Mouse (Mus musculus) C2C12 (cell line): ENCODE results near the gene Dlgap1. TPM values are rescaled to one million over a fixed set of nuclear protein-coding genes. Genes with fewer than 3 reads are reported as not detected.

Experiments
- H3K27me3 ChIP-seq: one replicate; pipeline ENCODE4 v1.6.1; 2011; ENCODE audit not compliant: control insufficient read depth, insufficient read depth, insufficient read length
- H3K36me3 ChIP-seq: one replicate; pipeline ENCODE4 v1.6.1; 2011; ENCODE audit not compliant: control insufficient read depth, insufficient read depth
- H3K4me3 ChIP-seq: one replicate; pipeline ENCODE4 v1.5.1; 2011; ENCODE audit warnings: mild to moderate bottlenecking, control low read depth; ENCODE audit not compliant: poor library complexity, insufficient read depth, severe bottlenecking
- H3K79me2 ChIP-seq: one replicate; pipeline ENCODE4 v1.6.1; 2011; ENCODE audit not compliant: control insufficient read depth, insufficient read depth
- H3K79me3 ChIP-seq: one replicate; pipeline ENCODE4 v1.6.1; 2011; ENCODE audit warnings: low read depth, control low read depth
- H3ac ChIP-seq: one replicate; pipeline ENCODE3; 2011; ENCODE audit warnings: low read depth; ENCODE audit not compliant: control insufficient read depth, insufficient read length
- CEBPB ChIP-seq: IDR thresholded peaks from one replicate; pipeline ENCODE4 v1.6.1; 2011; ENCODE audit warnings: low read depth, mild to moderate bottlenecking, control low read depth, moderate library complexity
- CTCF ChIP-seq: IDR thresholded peaks from one replicate; pipeline ENCODE4 v1.5.1; 2011; ENCODE audit not compliant: control insufficient read depth, insufficient read depth, insufficient read length
- FOSL1 ChIP-seq: IDR thresholded peaks from one replicate; pipeline ENCODE4 v1.8.0; 2011; ENCODE audit warnings: mild to moderate bottlenecking, low read length; ENCODE audit not compliant: poor library complexity, insufficient read depth, severe bottlenecking
- MAX ChIP-seq: IDR thresholded peaks from one replicate; pipeline ENCODE4 v1.6.1; 2011; ENCODE audit warnings: mild to moderate bottlenecking, control low read depth
- MYOD1 ChIP-seq: IDR thresholded peaks from one replicate; pipeline ENCODE4 v1.6.1; 2011; ENCODE audit warnings: low read depth; ENCODE audit not compliant: control insufficient read depth, insufficient read length
- MYOG ChIP-seq: IDR thresholded peaks from one replicate; pipeline ENCODE4 v1.6.1; 2011; ENCODE audit not compliant: control insufficient read depth, insufficient read length; ENCODE audit errors: extremely low read depth
- USF1 ChIP-seq: IDR thresholded peaks from one replicate; pipeline ENCODE4 v1.6.1; 2011; ENCODE audit warnings: low read depth, mild to moderate bottlenecking, control low read depth, moderate library complexity
- polyA plus RNA-seq: library from polyadenylated mRNA; unstranded; fragments of >200 nt; fragmentation: generic; extraction: Trizol; gene quantifications from one replicate; pipeline ENCODE4 v1.2.1, GENCODE M21; 2012; ENCODE audit warnings: missing spikeins

The Dlgap1 gene
- polyA plus RNA-seq, 1 experiment = 0.22 TPM

GRCm38 (mm10) chr17:70020376-70020775 lies 51.5 kb downstream of the Dlgap1 start:
- TF ChIP-seq CEBPB = no peak
- no peak for TF ChIP-seq FOSL1
- TF ChIP-seq CTCF = no peak
- TF ChIP-seq MAX = no peak
- no peak for TF ChIP-seq MYOD1
- TF ChIP-seq USF1 = no peak
- TF ChIP-seq MYOG = no peak

GRCm38 (mm10) chr17:70022618-70023017 lies 53.7 kb downstream of the Dlgap1 start:
- Histone ChIP-seq H3ac (no peak overlapping the region), H3K36me3 (no peaks in the 10 kb centered on the region), H3K27me3 (no peaks in the 10 kb centered on the region), H3K4me3 (no peak overlapping the region), H3K79me2 (no peaks in the 10 kb centered on the region), H3K79me3 (no peaks in the 10 kb centered on the region)
- no peak for TF ChIP-seq CTCF
- no peak for TF ChIP-seq CEBPB
- TF ChIP-seq MYOG = no peak
- TF ChIP-seq MYOD1 = no peak
- TF ChIP-seq USF1 = no peak
- no peak for TF ChIP-seq MAX
- TF ChIP-seq FOSL1 = no peak

More at GRCm38 (mm10) chr17:70020376-70020775, 51.5 kb downstream of the Dlgap1 start:
- no peaks in the 10 kb centered on the region for H3K79me2 ChIP-seq
- H3K4me3 ChIP-seq = no peak overlapping the region
- no peaks in the 10 kb centered on the region for H3K36me3 ChIP-seq
- no peak overlapping the region for H3ac ChIP-seq
- no peaks in the 10 kb centered on the region for H3K27me3 ChIP-seq
- H3K79me3 ChIP-seq = no peaks in the 10 kb centered on the region

GRCm38 (mm10) chr17:70034862-70035261 lies 66.0 kb downstream of the Dlgap1 start:
- H3ac ChIP-seq = no peak overlapping the region
- H3K27me3 ChIP-seq = no peaks in the 10 kb centered on the region
- no peaks in the 10 kb centered on the region for H3K79me3 ChIP-seq
- H3K36me3 ChIP-seq = no peaks in the 10 kb centered on the region
- TF ChIP-seq MYOG = no peak
- no peak for TF ChIP-seq USF1
- H3K79me2 ChIP-seq = no peaks in the 10 kb centered on the region
- no peak overlapping the region for H3K4me3 ChIP-seq

- TF ChIP-seq CEBPB (no peak), FOSL1 (no peak), CTCF (no peak), MAX (no peak), USF1 (no peak), MYOG (no peak)
- H3K79me3 ChIP-seq = no peaks in the 10 kb centered on the region
- H3K79me2 ChIP-seq = no peaks in the 10 kb centered on the region
- no peak overlapping the region for H3ac ChIP-seq
- H3K4me3 ChIP-seq = no peak overlapping the region
- no peaks in the 10 kb centered on the region for H3K27me3 ChIP-seq
- H3K36me3 ChIP-seq = no peaks in the 10 kb centered on the region
Measured at GRCm38 (mm10) chr17:70040751-70041430, 72.0 kb downstream of the Dlgap1 start.

GRCm38 (mm10) chr17:70068281-70068680 lies 99.4 kb downstream of the Dlgap1 start:
- TF ChIP-seq CTCF (no peak), USF1 (no peak), FOSL1 (no peak), MYOD1 (no peak), MAX (no peak), MYOG (no peak), CEBPB (no peak)
- no peaks in the 10 kb centered on the region for H3K27me3 ChIP-seq
- H3K36me3 ChIP-seq = no peaks in the 10 kb centered on the region
- no peak overlapping the region for H3ac ChIP-seq
- no peaks in the 10 kb centered on the region for H3K79me2 ChIP-seq
- no peaks in the 10 kb centered on the region for H3K79me3 ChIP-seq
- H3K4me3 ChIP-seq = no peak overlapping the region

GRCm38 (mm10) chr17:70072066-70072465 lies 103.2 kb downstream of the Dlgap1 start:
- H3K79me3 ChIP-seq = no peaks in the 10 kb centered on the region
- no peaks in the 10 kb centered on the region for H3K79me2 ChIP-seq
- H3ac ChIP-seq = no peak overlapping the region
- H3K36me3 ChIP-seq = no peaks in the 10 kb centered on the region
- H3K27me3 ChIP-seq = no peaks in the 10 kb centered on the region
- TF ChIP-seq FOSL1 = no peak
- no peak for TF ChIP-seq MYOG
- TF ChIP-seq USF1 = no peak
- TF ChIP-seq CEBPB = no peak
- no peak for TF ChIP-seq MAX
- TF ChIP-seq MYOD1 = no peak
- no peak for TF ChIP-seq CTCF
- no peak overlapping the region for H3K4me3 ChIP-seq
